Mouse (Mus musculus) erythroblast, embryonic 14.5 days (primary cell): ENCODE measurements around the gene Tmbim6.

Source experiments
- GATA1 ChIP-seq: IDR thresholded peaks from 2 replicates; pipeline ENCODE4 v1.6.1; 2012; ENCODE audit warnings: low read length, inconsistent platforms, mixed read lengths
- TAL1 ChIP-seq: IDR thresholded peaks from 3 replicates; pipeline ENCODE4 v1.6.1; 2012; ENCODE audit warnings: low read length, inconsistent platforms, mixed read lengths

- TF ChIP-seq GATA1 (no peak), TAL1 (no peak)
These were observed 47.6 kb downstream of the Tmbim6 start for GRCm38 (mm10) chr15:99440112-99440815.
